Mouse (Mus musculus): ENCODE results near the gene Rfk. TPM values are rescaled to one million over a fixed set of nuclear protein-coding genes. Genes with fewer than 3 reads are reported as not detected.

Gene Rfk
- total RNA-seq, 1 experiment from 2014 or later: 104 TPM

DNA sequence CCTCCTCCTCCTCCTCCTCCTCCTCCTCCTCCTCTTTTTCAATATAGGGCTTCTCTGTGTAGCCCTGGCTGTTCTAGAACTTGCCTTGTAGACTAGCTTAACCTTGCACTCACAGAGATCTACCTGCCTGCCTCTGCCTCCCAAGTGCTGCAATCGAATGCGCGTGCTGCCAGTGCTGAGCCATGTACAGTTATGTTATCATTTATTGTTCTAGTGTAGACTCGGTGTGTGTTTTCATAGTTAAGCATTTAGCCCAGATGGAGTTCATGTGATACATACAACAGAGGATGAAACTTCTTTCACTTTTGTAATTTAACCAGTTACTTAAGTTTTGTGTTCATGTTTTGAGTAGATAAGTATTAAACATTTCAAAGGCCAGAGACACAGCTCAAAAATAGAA, 8.8 kb upstream of the Rfk start:
- no peak for DNase-seq

DNA sequence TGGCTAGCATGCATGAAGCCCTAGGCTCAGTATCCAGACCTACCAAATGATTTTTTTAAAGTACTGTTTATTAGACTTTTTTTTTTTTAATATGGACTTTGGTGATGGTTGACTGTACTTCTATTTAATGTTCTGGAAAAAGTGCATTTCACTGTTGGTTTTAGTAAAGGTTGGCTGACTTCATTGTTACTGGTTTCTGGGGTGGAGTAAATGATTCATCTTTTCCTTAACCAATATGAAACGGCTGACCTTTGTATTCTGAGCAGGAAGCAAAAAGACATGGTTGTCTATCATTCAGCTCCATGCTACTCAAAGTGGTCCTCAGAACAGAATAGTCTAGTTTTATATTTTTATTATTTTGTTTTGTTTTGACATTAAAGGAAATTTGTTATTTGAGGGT, 8.4 kb upstream of the Rfk start:
- DNase-seq: no peak

DNA sequence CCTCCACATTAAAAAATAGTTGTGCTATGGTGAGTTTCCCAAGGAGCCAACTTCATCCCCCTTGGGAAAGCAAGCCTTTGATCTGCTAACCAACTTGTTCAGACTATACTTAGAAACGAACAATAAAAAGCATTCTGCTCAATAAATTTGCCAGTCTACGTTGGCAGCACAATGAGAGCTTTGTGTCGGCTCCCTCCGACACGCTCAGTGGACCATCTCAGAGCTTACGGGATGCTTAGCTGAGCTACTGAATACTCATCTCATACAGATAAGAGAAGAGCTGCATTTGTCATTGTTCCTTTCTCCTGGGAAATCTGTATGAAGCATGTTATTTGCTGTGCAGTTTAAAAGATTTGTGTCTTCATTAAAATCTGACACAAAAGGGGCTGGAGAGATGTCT, 7.4 kb upstream of the Rfk start:
- no peak for DNase-seq

DNA sequence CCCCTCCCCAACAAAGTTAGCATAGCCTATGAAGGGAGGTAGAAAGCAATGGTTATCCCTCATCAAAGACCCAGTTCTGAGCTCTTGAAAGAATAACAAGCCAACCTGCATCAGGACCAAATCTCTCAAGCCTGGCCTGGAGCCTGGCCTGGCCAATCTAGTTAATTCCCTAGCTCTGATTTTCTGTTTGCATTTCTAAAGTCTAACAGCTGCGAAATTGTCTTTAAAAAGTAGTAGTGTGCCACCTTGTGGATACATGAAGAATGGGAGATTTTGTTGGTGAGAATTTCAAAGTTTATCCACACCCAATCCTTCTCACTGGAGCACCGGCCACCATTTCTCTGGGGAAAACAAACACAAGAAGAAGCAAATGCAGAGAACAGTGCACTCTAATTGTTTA, 5.4 kb upstream of the Rfk start:
- DNase-seq: no peak

DNA sequence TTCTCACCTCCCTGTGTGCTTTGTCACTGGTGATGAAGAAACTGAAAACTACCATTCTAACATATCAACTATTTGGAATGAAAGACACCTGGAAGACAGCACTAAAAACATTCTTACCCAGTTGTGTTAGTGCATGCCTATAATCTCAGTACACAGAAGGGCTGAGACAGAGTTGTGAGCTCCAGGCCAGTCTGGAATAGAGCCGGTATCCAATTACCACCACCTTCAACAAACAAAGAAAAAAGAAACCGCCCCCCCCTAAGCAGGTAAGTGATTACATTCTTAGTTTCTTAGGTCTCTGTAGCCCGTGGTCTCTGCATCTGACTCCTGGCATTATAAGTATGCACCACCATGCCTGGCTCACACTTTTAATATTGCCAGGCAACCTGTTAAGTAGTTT, 977 bp upstream of the Rfk start:
- no peak for DNase-seq

DNA sequence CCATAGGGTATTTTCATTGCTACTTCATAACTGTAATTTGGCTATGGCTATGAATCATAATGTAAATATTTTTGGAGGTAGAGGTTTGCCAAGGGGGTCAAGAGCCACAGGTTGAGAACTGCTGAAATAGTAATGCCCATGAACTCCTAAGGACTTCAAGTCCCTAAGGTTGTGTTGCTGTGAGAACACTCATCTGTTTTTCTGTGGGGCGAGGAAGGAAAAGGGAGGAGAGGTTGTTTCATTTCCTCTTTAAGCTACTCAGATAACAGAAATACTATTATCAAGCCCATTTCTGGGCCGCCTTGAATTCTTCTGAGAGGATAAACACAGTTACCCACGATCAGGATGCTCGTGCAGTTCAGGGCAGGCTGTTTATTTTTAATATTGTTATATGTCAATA, 3.0 kb downstream of the Rfk start:
- no peak for DNase-seq

DNA sequence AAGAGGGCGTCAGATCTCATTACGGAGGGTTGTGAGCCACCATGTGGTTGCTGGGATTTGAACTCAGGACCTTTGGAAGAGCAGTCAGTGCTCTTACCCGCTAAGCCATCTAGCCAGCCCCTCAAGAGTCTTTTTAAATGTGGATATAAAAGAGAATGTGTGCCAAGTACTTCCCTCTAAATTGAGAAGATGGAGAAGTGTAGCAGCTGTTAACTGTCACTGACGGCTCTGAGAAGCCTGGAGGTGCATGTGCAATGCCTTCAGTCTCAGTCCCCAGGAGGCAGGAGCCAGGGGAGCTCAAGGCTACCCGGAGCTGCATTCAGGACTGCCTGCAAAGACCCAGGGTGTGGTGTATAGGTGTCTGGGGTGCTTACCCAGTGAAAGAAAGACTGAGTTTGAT, 4.1 kb downstream of the Rfk start:
- no peak for DNase-seq

DNA sequence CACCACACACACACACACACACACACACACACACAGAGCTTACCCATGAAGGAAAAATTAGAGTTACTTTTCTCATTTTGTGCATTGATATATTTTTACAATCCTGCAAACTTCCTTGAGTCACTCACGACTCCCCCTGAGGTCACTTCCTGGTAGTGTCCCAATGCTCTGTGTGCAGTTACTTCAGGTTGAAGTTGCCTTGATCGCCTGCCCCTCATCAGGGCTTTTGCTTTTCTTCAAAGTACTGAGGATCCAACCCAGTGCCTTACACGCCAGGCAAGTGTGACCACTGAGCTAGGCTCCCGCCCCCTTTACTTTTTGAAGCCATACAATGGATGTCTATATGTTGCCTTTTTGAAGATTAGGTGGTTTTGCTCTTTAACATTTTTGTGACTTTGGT, 6.1 kb downstream of the Rfk start:
- no peak for DNase-seq

DNA sequence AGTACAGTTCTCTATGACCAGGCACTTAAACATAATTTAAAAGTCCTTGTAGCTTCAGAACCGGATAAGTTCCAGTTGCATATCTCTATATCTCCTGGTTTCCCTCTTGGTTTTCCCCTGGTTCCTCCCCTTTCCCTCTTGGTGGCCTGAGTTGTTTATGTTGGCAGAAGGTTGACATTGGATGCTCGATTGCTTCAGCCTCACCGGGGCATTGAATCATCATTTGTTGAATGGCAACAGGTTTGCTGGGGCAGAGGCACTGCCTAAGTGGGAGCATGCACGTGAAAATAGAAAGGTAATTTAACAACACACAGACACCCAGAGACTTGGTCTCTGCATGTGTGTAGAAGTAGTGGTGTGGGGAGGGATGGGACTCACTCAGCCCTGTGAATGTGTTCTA, 6.7 kb downstream of the Rfk start:
- peak; percentile 35 for DNase-seq

DNA sequence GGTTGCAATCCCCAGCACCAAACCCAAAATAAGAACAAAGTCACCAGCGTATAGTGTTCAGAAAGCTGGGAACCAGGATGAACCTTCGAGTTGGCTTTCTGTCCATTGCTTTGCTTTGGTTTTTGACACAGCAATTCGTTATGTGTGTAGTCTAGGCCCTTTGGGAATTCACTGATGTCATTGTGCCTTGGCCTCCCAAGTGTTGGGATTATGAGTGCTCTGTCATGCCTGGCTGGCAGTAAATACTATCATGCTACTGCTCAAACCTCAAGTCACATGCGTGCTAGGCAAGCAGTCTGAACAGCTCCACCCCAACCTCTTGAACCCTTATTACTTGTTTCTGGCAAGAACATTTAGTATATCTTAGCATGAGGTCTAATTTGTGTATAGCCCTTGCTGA, 9.3 kb downstream of the Rfk start:
- no peak for DNase-seq

DNA sequence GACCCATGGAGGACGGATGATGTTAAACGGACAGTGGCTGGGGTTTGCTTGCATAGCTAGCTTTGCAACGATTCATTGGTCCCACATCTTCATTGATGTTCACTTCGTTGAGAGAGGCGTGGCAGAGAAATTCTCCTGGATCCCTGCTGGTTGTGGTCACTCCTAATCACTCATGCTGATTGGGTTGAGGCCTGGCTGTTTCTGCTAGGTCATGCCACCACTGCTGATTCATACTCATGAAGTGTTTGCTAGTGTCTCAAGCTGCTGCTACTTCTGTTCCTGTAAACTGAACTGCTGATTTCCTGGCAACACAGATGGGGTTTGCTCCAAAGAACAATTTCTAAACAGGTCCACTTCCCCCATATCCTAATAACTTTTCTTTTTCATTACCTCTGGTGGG, 13.0 kb downstream of the Rfk start:
- DNase-seq: no peak

DNA sequence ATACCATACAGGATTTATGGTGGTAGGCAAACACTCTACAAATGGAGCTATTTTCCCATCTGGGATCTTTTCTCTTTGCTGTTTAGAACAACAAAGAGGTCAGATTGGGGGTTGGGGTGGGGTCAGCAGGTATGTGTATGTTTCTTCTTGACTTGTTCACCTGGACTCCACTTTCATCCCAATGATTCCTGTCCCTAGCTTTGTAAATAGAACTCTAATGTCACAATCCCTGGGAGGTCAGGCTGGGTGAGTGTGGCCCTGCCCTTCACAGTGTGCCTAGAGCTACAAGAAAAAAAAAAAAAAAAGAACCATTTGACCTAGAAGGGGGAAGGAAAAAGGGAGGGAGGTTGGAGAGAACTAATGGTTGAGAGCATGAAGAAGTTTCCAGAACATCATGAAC, 14.7 kb downstream of the Rfk start:
- peak; percentile 37 for DNase-seq

DNA sequence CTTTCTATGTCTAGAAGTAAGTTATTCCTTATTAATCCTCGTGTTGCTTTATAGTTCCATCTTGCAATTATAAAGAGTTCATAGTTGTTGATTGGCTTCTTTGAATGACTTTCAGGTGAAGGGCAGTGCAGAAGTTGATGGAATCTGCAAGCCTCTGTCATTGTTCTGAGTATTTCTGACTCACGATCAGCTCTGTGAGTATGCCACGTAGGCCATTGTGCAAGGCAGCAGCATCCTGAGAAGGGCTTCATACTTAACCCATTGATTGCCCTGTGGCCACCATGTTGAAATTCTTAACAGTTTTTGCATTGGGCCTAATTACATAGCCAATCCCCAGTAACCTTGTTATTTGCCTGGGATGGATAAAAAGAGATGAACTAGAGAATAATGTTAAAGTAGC, 15.5 kb downstream of the Rfk start:
- no peak for DNase-seq

DNA sequence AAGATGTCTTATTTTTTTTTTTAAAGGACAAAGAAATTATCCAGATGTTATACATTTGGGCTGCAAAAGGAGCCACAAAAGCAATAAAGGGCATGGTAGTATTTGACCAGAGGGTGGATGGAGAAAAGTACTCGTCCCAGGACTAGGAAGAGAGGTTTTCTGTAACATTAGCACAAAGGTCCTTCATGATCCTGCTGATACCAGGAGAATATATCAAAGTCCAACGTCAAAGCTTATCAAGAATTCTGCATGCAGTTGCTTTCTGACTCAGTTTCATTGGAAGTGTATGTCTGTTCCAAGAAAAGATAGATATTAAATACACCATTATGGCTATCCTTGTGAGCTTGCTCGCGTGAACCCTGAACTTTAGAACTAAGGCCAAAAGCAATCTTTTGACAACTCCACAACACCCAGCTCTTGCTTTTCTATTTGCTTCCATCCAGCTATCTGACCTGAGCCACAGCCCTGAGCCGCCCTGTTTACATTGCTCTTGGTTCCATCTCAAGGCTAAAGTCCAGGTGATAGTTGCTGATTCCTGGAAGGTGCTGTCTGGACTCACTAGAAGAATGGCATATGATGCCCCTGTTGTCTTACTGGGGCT, 16.7 kb downstream of the Rfk start:
- DNase-seq: no peak

DNA sequence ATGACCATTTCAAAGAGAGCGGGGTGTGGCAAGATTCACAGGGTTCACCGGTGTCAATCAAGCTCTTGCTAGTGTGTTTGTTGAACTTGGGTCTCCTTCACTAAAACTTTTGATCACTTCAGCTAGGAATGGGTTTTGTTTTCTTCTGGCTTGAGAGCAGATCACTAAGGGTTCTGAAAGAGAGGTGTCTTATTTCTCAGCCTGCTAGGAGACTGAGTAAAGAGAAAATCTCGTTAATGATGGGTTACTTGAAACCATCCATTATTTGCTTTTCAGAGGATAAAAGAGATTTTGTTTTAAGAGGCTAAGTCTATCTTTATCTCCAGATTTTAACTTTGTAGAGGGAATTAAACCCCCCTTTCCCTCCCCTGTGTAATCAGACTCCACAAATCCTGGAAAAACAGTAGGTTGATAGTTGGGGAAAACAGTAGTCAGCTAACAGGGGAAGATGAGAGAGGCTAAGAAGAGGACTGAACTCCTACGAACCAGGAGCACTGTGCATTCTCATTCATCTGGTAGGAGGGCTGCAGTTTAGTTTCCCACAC, 19.1 kb downstream of the Rfk start:
- no peak for DNase-seq

DNA sequence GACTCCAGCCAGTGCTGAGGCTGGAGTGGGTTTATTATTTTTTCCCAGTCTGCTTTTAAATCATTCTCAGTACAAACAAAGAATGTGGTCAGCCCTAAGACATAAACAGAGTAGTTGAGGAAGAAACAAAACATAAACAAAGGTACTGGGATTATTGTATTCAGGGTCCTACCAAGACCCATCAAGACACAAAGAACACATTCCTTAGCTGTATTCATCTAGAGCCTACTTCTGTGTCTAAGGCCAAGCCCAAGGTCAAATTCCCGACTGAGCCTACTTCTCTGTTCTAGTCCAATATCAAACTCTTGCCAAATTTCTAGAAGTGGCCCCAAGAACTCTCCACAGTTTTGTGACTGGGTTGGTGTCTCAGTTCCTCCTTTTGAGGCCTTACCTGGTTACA, 24.0 kb downstream of the Rfk start:
- DNase-seq: no peak

DNA sequence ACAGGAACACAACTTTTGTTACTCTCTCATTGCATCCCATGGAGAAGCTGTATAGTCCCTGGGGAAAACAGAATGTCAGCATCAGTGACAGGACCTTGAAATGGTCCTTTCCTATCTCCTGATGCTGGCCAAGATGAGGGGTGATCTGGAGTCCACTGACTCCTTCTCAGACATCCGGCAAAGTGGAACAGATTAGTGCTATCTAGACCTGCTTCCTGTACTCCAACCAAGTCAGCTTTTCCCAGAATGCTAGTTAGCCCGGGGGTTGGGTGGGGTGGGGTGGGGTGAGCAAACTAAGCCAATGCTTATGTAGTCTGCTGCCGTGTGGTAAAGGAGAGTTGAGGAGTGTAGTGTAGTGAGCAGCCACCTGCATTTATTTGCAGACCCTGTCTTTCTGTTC, 29.5 kb downstream of the Rfk start:
- no peak for DNase-seq

DNA sequence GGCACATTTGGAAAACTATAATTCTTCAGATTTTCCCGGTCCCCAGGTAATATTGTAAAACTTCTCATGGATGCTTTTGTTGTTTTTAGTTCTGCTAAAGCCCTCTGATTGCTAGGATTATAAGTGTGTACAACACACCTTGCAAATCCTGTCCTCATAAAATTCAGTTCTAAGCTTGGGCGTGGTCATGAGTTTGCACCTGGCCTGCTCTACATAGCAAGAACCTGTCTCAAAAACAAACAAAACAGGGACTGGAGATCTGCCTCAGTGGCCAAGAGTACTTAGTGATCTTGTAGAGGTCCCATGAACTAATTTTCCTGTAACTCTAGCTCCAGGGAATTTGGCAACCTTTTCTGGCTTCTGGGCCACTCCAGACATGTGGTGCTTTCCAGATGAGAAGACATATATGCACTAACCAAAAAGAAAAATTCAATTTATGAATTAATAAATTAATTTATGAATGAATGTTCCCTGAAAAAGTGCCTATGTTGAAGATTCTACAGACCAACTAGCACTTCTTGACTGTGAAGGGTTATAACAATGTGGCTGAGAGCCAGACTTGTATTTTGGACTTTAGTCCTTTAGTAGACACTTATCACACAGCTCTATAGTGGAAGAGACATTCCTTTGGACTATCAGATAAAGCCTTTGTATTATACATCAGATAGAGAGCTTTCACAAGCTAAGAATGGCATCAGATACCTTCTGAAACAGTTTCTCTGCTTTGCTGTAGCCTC, 34.1 kb downstream of the Rfk start:
- DNase-seq: no peak

DNA sequence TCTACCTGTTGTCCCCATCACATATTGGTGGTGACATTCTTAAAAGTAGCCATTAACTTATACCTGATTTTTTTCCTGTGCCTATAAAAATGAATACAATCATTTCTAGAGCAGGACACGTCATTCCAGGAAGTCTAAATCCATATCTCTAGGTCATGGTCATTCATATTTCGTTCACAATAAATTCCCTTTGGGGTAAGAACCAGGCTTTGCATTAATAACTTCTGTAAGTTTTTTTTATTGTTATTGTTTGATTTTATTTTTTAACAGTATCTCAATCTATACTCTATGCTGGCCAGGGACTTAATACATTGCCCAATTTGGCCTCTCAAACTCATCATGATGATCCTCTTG, 34.7 kb downstream of the Rfk start:
- DNase-seq: no peak

DNA sequence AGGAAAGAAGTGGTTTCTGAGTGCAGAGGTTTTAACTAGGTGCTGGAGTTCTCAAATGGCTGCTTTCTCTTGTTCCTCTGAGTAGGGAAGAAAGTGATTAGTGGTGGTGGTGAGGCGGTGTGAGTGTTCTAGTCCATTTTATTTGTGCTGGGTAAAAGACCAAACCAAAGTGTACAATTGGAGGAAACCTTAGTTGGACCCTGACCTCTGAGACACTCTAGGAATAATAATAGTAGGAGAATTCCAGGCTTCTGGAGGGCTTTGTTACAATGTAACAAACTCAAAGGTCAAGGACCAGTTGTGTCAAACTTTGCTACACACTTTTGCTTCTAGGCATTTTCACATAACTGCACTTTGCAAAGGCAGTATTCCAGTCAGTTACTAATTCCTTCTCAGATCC, 42.8 kb downstream of the Rfk start:
- no peak for DNase-seq

DNA sequence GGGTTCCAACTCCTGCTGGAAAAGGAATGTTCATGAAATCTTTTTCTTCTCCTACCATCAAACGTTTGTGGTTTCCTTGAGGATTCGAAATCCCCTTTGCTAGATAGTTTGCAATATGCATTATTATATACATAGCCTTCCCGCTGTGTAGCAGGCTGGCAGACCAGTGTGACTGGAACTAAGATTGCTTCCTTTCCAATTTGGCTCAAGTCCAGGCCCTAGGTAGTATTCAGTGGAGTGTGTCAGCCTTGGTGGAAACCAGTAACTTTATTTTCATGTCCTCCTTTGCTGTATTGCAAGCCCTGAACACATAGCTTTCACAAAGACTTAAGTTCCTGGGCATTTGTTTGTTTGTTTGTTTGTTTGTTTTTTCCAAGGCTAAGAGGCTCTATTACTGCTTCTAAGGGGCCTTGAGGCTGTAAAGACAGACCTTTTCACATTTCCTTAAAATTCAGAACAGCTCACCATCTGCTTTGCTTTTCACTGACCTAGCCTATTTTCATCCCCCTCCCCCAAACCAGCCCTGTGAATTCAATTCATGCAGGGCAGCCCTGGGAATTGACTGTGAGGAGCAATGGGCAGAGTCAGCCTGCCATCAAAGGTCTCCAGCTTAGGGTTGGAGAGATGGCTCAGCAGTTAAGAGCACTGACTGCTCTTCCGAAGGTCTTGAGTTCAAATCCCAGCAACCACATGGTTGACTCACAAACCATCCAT, 45.8 kb downstream of the Rfk start:
- DNase-seq: no peak

DNA sequence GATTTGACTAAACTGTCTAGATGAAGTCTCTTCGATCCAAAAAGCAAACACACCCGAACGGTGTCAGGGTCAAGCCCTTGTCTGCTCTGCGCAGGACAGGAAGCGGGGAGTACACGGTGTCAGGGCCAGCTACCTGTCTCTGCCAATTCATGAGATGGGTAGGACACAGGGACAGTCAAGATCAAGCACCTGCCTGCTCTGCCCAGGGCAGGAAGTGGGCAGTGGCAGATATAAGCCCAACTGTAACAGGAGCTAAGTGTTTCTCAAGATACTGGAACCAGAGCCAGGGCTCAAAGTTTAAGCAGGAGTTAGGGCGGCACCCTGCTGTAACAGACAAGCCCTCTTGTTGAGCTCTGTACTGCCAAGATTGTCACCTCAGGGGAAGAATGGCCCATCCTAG, 49.7 kb downstream of the Rfk start:
- no peak for DNase-seq
